Mouse (Mus musculus): ENCODE results near the gene Pimreg.

DNA sequence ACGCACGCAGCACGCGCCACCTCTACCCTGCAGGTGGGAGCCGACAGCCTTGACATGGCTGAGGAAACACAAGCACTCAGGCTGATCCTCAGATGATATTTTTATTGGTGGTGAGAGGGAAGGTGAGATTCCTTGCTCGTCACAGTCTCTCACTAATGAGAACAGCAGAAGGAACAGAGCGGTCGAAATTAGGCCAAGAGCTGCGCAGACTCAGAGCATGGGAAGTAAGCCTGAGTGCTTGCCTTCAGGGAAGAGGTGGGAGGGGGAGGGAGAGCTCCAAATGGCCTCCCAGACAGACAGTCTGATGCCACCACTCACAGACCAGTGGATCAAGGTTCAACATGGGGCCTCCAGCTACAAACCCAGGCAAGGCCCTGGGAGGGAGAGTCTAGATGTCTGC is 15.3 kb upstream of the Pimreg start:
- no peak for TF ChIP-seq POLR2A (IDR thresholded peaks at IDR 0.05; ENCODE audit: borderline replicate concordance, low read depth, low read length)
- TF ChIP-seq CTCF (IDR thresholded peaks at IDR 0.05; ENCODE audit: low read depth, low read length) = no peak
